Mouse (Mus musculus) embryo, embryonic 11 days (tissue): Measurements from ENCODE around the gene Otogl.
"Not testable (repeated sequence)": the region's sequence is repeated elsewhere in the genome, so short reads cannot be mapped to it uniquely, and the experiment has no call there.

Experiments
- DNase-seq: peaks from one replicate; pipeline ENCODE4 v3.0.0-alpha.2; 2015

Otogl gene

DNA sequence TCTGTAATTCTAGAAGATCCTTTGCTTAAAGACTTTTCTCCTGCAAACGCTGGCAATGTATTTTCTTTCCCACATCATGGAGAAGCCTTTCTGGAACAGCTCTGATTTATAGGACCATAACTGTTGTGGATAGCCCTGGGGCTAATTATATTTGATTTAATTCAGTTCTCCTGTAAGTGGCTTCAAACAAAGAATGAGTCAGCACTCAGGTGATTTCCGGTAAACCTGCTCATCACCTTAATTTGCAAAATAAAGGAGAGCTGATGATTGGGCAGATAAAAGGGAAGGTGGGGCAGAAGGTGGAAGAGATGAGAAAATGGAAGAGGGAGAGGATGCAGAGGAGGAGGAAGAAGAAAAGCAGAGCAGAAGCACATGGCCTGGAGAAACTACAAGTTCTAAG, 107.6 kb downstream of the Otogl start:
- DNase-seq, result not testable (repeated sequence)

DNA sequence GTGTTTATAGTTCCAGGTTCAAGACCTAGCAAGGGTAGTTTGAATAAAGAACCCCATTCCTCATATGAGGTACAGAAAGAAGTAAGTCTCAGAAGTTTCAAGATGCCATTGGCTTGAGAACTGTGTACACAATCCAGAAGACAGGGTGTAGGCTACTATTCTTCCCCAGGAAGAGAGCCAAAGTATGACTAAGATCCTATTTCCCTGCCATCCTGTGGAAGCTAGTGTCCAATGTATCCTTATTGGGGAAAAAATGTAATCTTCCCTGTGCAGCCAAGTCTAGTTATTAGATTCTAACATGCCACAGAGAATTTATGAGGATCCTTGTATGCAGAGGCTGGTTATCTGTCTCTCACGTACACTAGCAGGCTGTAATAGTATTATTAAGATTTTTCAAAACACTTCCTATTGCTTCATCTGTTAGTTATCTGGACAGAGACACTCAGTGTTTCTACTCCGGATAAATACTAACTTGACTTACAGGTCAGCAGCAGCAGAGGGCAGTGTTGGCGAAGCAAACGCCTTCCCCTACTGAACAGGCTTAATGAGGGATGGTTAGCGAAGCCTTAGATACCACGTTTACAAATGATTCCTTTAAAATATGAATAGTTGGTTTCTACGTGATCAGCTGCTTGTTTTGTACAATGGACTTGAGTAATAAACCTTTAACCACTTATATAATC, 112.1 kb downstream of the Otogl start:
- peak; percentile 68 for DNase-seq

DNA sequence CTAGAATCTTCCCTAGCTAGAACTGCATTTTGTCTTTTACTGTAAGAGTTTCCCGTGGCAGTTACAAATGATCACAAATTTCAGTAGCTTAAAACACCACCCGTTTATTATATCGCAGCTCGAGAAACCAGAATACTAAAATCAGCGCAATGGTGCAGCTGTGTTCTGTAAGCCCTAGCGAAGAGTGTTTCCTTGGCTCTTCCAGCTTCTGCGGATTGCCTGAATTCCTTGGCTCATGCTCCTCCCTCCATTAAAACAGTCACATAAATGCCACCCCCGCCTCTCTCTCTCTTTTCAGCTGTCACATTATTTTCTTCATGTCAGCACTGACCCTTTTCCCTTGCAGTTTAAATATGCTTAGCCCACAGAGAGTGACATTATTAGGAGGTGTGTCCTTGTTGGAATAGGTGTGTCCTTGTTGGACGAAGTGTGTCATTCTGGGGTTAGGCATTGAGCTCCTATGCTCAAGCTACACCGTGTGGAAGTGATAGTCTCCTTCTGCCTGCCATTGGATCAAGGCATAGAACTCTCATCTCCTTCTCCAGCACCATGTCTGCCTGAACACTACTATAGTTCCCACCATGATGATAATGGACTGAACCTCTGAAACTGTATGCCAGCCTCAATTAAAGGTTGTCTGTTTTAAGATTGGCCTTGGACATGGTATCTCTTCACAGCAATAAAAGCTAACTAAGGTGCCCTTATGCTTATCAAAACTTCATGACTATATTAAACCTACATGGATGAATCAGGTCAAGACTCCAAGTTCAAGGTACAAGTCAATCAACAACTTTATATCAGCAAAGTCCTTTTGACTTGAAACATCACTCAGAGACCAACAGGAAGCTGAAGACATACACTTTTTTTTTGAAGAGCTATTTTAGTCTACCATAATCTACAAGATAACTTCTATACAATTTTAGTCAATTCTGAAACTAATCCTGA, 116.8 kb downstream of the Otogl start:
- DNase-seq, result no peak

DNA sequence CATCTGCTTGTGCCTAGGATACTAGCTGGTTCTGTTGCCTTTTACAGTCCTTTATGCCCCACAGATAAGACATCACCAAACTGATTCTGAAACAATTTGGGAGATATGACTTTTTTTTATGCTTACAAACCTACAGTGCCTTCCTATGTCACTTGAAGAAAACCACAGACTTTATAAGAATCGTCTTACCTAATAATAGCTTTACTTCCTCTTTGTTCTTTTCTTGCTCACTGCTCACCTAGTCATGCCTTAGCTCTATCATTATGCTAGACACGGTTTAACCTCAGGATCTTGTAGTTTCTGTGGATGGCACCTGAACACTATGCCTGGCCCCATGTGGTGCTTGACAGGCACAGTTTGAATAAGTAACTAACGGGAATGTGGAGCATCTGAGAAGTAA, 119.4 kb downstream of the Otogl start:
- no peak for DNase-seq

DNA sequence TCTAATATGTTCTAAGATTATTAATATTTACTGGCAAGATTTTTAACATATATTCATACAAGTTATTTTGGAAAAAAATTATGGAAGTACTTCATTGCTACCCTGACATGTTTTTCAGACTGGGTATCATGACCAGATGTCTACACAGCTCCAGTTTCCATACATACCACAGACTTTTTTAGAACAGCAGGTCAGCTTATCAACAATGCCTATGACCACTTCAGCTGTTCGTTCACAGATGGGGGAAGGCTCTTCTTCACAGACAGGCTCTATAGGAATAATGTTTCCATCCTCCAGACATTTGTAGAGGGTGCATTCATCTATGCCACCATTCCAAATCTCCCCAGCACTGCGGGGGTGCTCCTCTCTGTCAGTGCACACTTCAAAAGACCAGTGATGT, 132.4 kb downstream of the Otogl start:
- no peak for DNase-seq

DNA sequence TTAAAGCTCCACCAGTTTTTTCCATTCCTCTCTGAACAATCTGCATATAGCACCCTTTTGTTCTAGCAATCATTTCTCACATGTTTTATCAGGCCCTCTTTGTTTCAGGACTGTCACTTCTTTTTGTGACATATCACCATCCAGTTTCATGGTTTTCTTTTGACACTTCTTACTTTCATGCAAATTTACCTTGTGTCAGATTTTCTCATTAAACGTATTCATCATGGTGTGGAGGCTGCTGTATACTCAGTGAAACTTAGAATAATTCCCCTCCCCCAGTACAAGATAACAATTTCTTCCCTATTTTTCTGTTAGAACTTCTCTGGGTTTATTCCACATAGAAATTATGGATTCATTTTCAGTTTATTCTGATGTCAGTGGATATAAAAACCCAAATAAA, 152.3 kb downstream of the Otogl start:
- DNase-seq, result no peak

DNA sequence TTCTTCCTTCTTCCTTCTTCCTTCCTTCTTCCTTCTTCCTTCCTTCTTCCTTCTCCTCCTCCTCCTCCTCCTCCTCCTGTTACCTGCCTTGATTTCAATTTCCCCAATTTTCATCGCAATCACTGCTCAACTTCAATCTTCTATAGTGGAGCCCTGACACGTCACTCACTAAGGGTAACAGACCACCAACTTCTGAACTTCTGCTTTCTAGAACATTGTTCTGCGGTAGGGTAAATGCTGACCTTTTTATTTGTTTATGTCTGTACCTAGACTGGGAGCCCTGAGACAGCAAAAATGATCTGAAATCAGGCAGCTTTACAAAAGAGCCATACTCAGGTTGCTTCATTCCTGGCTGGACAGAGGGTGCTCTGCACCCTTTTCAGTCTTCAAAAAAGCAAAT, 158.5 kb downstream of the Otogl start:
- no peak for DNase-seq

DNA sequence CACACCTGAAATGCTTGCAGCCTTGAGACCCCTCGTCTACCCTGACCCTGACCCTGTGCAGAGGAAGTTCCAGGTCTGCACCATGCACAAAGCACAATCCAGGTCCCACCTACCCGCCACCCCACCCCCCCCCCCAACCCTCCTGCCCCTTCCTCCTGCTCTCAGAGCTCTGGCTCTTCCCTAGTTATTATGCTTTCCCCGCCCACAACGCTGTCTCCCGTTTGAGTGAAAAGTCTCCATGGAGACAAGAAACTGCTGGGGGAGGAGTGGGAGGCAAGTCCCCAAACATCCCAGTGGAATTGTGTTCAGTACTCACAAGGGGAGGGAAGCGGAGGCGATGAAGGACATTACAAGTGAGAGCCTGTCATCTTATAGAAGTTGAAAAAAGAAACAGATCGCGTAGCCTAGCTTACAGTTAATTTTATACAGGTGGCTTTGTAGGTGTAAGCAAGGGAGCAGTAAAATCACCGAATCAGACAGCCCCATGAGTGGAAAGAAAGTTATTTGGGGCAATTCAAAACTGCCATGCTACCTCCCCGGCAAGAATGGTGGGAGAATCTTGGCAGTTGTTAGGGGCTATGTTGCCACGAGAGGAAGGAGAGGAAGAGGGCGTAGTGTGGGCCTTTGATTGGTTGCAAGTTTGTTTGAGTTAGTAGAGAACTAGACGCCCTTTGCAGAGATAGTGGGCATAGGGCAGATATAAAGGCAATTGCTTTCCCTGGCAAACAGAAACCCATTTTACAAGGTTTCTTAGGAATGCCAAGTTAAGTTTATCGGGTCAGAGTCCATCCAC, 159.4 kb downstream of the Otogl start:
- peak; percentile 79 for DNase-seq

DNA sequence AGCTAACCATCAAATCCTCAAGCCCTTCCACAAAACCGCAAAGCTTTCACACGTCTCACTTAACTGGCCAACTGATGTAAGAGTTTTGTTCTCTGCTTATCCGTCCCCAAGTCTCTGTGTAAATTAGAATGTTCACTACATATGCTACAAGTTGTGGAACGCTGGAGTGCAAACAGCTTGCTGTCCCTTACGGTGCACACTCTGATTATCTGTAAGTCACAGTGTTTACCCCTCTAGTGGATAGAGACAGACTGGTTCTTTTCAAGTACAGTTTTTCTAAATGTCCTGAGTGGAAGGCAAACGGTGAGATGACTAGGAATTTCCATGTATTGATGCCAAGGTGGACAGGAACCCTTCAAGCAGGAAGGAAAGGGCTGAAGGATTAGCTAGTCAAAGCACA, 160.0 kb downstream of the Otogl start:
- peak; percentile 5 for DNase-seq

DNA sequence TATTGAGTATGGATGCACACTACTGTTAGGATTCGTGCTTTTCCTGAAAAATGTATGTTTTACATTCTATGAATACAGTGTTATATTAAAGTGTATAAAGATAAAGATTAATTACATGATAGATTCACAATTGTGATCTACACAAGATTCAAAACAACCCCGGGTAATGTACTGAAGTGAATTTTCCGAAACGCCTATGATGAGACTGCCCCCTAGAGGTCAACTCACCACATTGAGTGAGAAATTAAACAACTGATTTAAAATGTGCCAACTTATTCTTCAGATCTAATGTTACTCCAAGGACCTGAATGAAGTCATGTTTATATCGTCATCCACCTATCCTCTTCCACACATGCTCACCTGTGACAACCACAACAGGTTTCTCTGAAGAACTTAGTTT, 164.4 kb downstream of the Otogl start:
- DNase-seq, result peak; percentile 79

DNA sequence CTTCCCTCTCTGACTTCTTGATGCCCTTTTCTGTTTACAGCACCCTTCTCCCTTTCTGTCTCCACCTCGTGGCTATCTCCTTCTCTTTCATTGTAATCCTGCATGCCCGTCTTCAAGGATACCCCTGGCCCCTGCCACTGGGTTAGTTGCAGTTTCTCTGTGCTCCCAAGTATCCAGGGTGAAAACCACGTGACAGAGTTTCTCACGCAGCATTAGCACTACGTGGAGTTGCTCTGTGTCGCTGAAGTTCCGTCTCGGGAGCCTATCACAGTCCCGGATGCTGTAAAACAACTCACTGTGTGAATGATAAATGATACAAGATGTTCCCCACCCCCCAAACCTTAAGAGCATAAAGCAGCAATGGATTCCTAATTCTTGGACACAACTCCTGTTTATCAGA, 165.2 kb downstream of the Otogl start:
- DNase-seq, result peak; percentile 24

DNA sequence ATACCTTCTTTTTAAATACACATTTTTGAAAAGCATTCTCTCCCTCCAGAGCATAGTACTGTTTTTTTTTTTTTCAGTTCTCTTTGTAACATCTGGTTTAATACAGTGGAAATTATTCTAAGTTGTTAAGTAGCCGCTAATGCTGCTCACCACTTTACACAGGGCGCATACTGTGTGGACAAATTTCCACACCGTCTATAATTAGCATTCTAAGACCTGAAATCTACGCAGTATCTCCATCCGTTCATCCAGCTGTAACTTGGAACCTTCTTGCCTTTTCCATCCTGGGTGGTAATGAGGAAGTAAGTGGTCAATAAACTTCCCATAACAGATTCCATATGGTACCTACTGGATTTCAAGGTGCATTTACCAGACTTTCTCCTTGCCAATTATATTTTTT, 172.1 kb downstream of the Otogl start:
- DNase-seq, result no peak

DNA sequence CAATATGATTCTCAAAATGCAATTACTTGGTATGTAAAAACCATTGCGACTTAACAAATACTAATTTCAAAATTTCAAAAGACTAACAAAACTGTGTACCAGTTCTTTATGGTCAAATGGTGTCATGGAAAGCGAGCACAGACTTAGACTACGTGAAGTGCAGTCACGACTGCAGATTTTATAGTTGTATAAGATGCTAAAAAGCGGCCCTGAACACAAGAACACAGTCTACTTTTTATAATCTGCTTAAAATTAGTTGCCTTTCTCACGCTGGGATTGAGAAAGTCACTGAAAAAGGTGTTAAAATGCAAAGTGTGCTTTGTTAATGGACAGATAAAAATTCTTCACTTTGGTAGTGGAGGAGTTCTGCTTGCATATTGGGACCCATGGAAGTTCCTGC, 174.2 kb downstream of the Otogl start:
- DNase-seq, result no peak

DNA sequence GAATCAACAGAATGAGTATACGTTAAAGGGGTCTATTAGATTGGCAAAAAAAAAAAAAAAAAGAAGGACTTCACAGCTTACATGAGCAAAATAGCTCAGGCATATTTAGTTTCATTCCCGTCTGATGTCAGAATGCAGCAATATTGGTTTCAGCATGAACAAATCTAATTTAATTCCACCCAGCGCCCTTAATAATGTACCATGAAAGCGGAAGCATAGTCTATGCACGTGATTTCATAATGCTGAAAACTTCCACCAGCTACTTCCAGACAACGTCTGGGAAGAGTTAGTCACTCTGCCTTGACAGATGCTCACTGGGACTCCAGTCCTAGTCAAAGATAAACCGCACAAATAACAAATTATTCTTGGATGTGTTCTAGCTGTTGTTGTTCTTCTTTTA, 176.5 kb downstream of the Otogl start:
- no peak for DNase-seq

DNA sequence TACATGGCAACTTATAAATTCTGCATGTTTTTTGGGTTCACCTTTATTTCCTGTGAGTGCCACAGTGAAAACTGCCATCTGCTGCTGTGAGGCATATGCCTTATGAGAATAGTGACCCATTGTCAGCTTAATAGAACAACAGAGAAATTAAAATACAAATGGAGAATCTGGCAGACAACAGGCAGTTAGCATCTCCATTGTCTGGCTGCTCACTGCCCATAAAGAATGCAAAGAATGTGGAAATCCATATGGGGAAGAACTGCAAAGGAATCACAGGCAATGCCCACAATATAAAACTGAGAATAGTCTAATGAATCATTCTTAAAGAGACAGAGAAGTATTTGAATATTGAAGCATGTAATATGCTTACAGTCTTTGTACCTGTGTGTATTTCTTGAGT, 177.6 kb downstream of the Otogl start:
- DNase-seq, result no peak

DNA sequence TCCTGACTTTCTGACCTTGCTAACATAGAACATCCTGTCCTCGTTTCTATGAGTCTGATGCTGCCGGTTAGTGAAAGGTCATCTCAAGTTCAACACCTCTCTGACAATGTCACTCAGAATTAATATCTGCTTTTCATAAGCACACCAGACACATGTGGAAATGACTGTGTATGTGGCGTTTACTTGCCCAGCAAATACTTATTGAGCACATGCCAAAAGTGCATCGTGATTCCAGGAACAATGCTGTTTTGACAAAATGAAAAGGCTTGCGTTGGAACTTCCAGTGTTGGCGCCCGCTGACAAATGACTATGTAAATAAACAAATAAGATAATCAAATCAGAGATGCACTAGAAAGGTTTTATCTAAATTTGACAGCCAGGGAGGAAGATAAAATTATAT, 186.3 kb downstream of the Otogl start:
- DNase-seq, result no peak

DNA sequence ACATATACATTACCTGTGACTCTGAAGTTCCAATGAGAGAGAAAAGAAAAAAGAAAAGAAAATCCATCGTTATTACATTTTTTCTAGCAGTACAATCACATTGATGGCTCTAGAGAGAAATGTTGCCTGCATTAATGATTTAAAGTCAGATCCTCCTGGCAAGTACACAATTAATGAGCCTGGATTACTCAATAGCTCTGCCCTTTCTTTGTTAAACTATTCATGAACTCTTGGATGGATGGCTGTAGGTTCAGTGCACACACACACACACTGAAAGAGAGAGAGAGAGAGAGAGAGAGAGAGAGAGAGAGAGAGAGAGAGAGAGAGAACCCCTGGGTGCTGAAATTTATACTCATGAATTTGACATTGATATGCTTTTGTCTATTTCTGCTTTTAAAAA, 192.1 kb downstream of the Otogl start, which contains the start of gene Ptprq:
Gene Ptprq, minus strand, starts transcription at position 246 of the 400 bp plus-strand sequence.
- no peak for DNase-seq
